Mouse (Mus musculus): ENCODE results near the gene St3gal5. TPM values are rescaled to one million over a fixed set of nuclear protein-coding genes. Genes with fewer than 3 reads are reported as not detected.

St3gal5 gene
- total RNA-seq, 4 experiments from 2014 or later = 60.4 to 74.1 (median 71.4) TPM

GRCm38 (mm10) chr6:72098021-72098655, 746 bp downstream of the St3gal5 start:
- peak; percentile 28 for DNase-seq (ENCODE audit: low spot score)

- DNase-seq (ENCODE audit: low spot score) = no peak
Observed at GRCm38 (mm10) chr6:72098691-72099090, 1.3 kb downstream of the St3gal5 start.

- no peak for DNase-seq (ENCODE audit: low spot score)
Observed at GRCm38 (mm10) chr6:72099281-72099680, 1.9 kb downstream of the St3gal5 start.

GRCm38 (mm10) chr6:72100171-72100570, 2.8 kb downstream of the St3gal5 start:
- no peak for DNase-seq (ENCODE audit: low spot score)

- DNase-seq (ENCODE audit: low spot score) = no peak
Observed at GRCm38 (mm10) chr6:72100939-72101338, 3.5 kb downstream of the St3gal5 start.

- no peak for DNase-seq (ENCODE audit: low spot score)
Observed at GRCm38 (mm10) chr6:72101386-72101785, 4.0 kb downstream of the St3gal5 start.

- no peak for DNase-seq (ENCODE audit: low spot score)
Observed at GRCm38 (mm10) chr6:72102066-72102465, 4.7 kb downstream of the St3gal5 start.

GRCm38 (mm10) chr6:72104534-72104933, 7.1 kb downstream of the St3gal5 start:
- DNase-seq (ENCODE audit: low spot score) = no peak

GRCm38 (mm10) chr6:72108941-72109892, 11.8 kb downstream of the St3gal5 start:
- no peak for DNase-seq (ENCODE audit: low spot score)

GRCm38 (mm10) chr6:72110577-72110976, 13.2 kb downstream of the St3gal5 start:
- no peak for DNase-seq (ENCODE audit: low spot score)

GRCm38 (mm10) chr6:72112575-72112974, 15.2 kb downstream of the St3gal5 start:
- DNase-seq (ENCODE audit: low spot score) = no peak

GRCm38 (mm10) chr6:72113093-72113702, 15.8 kb downstream of the St3gal5 start:
- no peak for DNase-seq (ENCODE audit: low spot score)

GRCm38 (mm10) chr6:72114902-72115301, 17.5 kb downstream of the St3gal5 start:
- no peak for DNase-seq (ENCODE audit: low spot score)

GRCm38 (mm10) chr6:72117322-72117968, 20.1 kb downstream of the St3gal5 start:
- no peak for DNase-seq (ENCODE audit: low spot score)

- no peak for DNase-seq (ENCODE audit: low spot score)
Observed at GRCm38 (mm10) chr6:72119870-72120269, 22.5 kb downstream of the St3gal5 start.

- peak; percentile 48 for DNase-seq (ENCODE audit: low spot score)
Observed at GRCm38 (mm10) chr6:72121301-72121700, 23.9 kb downstream of the St3gal5 start.

GRCm38 (mm10) chr6:72122515-72122914, 25.1 kb downstream of the St3gal5 start:
- no peak for DNase-seq (ENCODE audit: low spot score)

GRCm38 (mm10) chr6:72124315-72125103, 27.1 kb downstream of the St3gal5 start:
- DNase-seq (ENCODE audit: low spot score) = no peak

- no peak for DNase-seq (ENCODE audit: low spot score)
Observed at GRCm38 (mm10) chr6:72126128-72126917, 28.9 kb downstream of the St3gal5 start.

- no peak for DNase-seq (ENCODE audit: low spot score)
Observed at GRCm38 (mm10) chr6:72130056-72130455, 32.7 kb downstream of the St3gal5 start.
